Comparison of ENCODE assay signal across 14 mouse cellular contexts in genomic region chr11:50265931-50266330, GRCm38 (mm10). TPM values are rescaled to one million over a fixed set of nuclear protein-coding genes. Genes with fewer than 3 reads are reported as not detected.
DNase-seq lines count a peak whose midpoint lies in the region; ATAC-seq and TF ChIP-seq lines count a peak whose summit lies in the region.
"Had no signal": no experiment of that assay in that cellular context is flagged by ENCODE, and none has a peak within 500 bp of the region (broad histone marks: within the 10 kb centered on the region; RNA-seq: fewer than 3 reads in every experiment).

No protein-coding gene starts in this region.

- no peaks in the 10 kb centered on the region; the same call in 1 of the 2 replicates for H3K4me1 ChIP-seq in liver, adult 2 months (ENCODE audit: control insufficient read depth, insufficient read depth, low read length)
- H3K4me1 ChIP-seq in liver, postnatal 0 days (ENCODE audit: insufficient read depth): no peaks in the 10 kb centered on the region
- no peaks in the 10 kb centered on the region for H3K4me1 ChIP-seq in kidney, embryonic 15.5 days
- H3K4me1 ChIP-seq: hindbrain, embryonic 15.5 days; liver, embryonic 15.5 days had no signal

- TF ChIP-seq POLR2A in liver, adult 2 months (IDR thresholded peaks at IDR 0.05; ENCODE audit: extremely low read depth, insufficient read depth, low read length): no peak

- no peaks in the 10 kb centered on the region; the same call in none of the 2 replicates for H3K79me2 ChIP-seq in liver, adult 2 months (ENCODE audit: control insufficient read depth, insufficient read depth, low read length)

- no peak overlapping the region for H3K9ac ChIP-seq in liver, adult 2 months (ENCODE audit: low read depth, low read length)
- no peak overlapping the region for H3K9ac ChIP-seq in liver, postnatal 0 days (replicated peaks)
- H3K9ac ChIP-seq in kidney, embryonic 15.5 days: no peak overlapping the region
- H3K9ac ChIP-seq: heart, embryonic 13.5 days; hindbrain, embryonic 15.5 days; liver, embryonic 15.5 days had no signal

- no peak for ATAC-seq in liver, postnatal 0 days
- ATAC-seq in kidney, embryonic 15.5 days (replicated peaks; ENCODE audit: low FRiP score): no peak

- H3K27ac ChIP-seq in liver, adult 2 months (replicated peaks; ENCODE audit: insufficient read depth, low read depth, low read length): peak overlapping the region; percentile 25; the same call in 1 of the 2 replicates
- no peak overlapping the region for H3K27ac ChIP-seq in liver, postnatal 0 days (ENCODE audit: low read depth)
- H3K27ac ChIP-seq in kidney, embryonic 15.5 days: 0 out of 2 replicates have a peak overlapping the region, but pooled peaks have one; percentile 37
- H3K27ac ChIP-seq: heart, embryonic 13.5 days; hindbrain, embryonic 15.5 days; liver, embryonic 15.5 days had no signal

- TF ChIP-seq CTCF in liver, adult 2 months (IDR thresholded peaks at IDR 0.05; ENCODE audit: low read depth, low read length): no peak
- TF ChIP-seq CTCF in liver, postnatal 0 days (IDR thresholded peaks at IDR 0.05; ENCODE audit: low read depth): no peak

- WGBS in liver, adult 2 months: 26% methylated on average over 8 of the region's 8 CpGs
- 83% methylated on average over 8 of the region's 8 CpGs for WGBS in liver, postnatal 0 days (ENCODE audit: insufficient replicate concordance)
- WGBS in kidney, embryonic 15.5 days: 84% methylated on average over 8 of the region's 8 CpGs

- no peak for TF ChIP-seq EP300 in liver, postnatal 0 days (IDR thresholded peaks at IDR 0.05; ENCODE audit: low read depth)

- H3K4me2 ChIP-seq in liver, postnatal 0 days (ENCODE audit: low read depth, low read length): no peak overlapping the region
- no peak overlapping the region for H3K4me2 ChIP-seq in kidney, embryonic 15.5 days
- H3K4me2 ChIP-seq: heart, embryonic 13.5 days; hindbrain, embryonic 15.5 days; liver, embryonic 15.5 days had no signal

- H3K9me3 ChIP-seq in liver, postnatal 0 days (ENCODE audit: low read length): no peaks in the 10 kb centered on the region
- H3K9me3 ChIP-seq in kidney, embryonic 15.5 days (replicated peaks): no peaks in the 10 kb centered on the region
- H3K9me3 ChIP-seq: G1E; heart, embryonic 13.5 days; hindbrain, embryonic 15.5 days; liver, embryonic 15.5 days had no signal

- H3K4me3 ChIP-seq in liver, adult 2 months (ENCODE audit: insufficient read depth, low read depth, low read length): no peak overlapping the region
- H3K4me3 ChIP-seq in liver, postnatal 0 days (ENCODE audit: low read depth, low read length): no peak overlapping the region
- no peak overlapping the region for H3K4me3 ChIP-seq in kidney, embryonic 15.5 days (replicated peaks)
- H3K4me3 ChIP-seq: heart, embryonic 13.5 days; hindbrain, embryonic 15.5 days; liver, embryonic 15.5 days had no signal

- H3K27me3 ChIP-seq in liver, adult 2 months (ENCODE audit: control insufficient read depth, insufficient read depth, low read length): no peaks in the 10 kb centered on the region
- no peaks in the 10 kb centered on the region for H3K27me3 ChIP-seq in liver, postnatal 0 days (ENCODE audit: insufficient read depth, low read length)
- H3K27me3 ChIP-seq in kidney, embryonic 15.5 days: no peaks in the 10 kb centered on the region
- H3K27me3 ChIP-seq: heart, embryonic 13.5 days; hindbrain, embryonic 15.5 days; liver, embryonic 15.5 days had no signal

- DNase-seq in adrenal gland, postnatal 25 days: peak; percentile 16
- no peak for DNase-seq in adrenal gland, postnatal 36 days
- DNase-seq in liver, adult 2 months (ENCODE audit: extremely low read depth, low read depth, low spot score): peak; percentile 91
- no peak for DNase-seq in liver, postnatal 0 days
- DNase-seq in lung, postnatal 36 days: peak; percentile 33
- no peak for DNase-seq in urinary bladder, adult 2 months (ENCODE audit: low spot score)
- DNase-seq in adrenal gland, adult 8-10 months: no peak
- DNase-seq: retina, postnatal 1 day; thymus, adult 18-20 months had no signal

- H3K36me3 ChIP-seq in liver, adult 2 months (ENCODE audit: control insufficient read depth, insufficient read depth, low read length): peaks cover 22% of the 10 kb centered on the region
- H3K36me3 ChIP-seq in liver, postnatal 0 days (replicated peaks; ENCODE audit: insufficient read depth, low read length): peaks cover 47% of the 10 kb centered on the region
- peaks cover 65% of the 10 kb centered on the region for H3K36me3 ChIP-seq in kidney, embryonic 15.5 days

RNA-seq across cellular contexts. Expression of gene Maml1, which starts 26.2 kb away (rescaled TPM):
- 28.4 and 29.5 TPM in 2 replicates for total RNA-seq in adrenal gland, postnatal 25 days (2021)
- total RNA-seq in adrenal gland, postnatal 36 days (2021): 10 to 100 TPM; 24.7 to 26.0 TPM
- 3.1 and 4.0 TPM in 2 replicates for total RNA-seq in liver, adult 2 months (2014; rRNA removed)
- 7.2 and 8.3 TPM in 2 replicates for polyA plus RNA-seq in liver, adult 2 months (2012; rRNA removed)
- polyA plus RNA-seq in liver, postnatal 0 days (2015; fragmentation: Nextera tagmentation; extraction: Ambion mirVana): 1.6 TPM in 2 replicates
- polyA plus RNA-seq in kidney, embryonic 15.5 days (2015; fragmentation: Nextera tagmentation; extraction: Ambion mirVana): 5.2 and 5.8 TPM in 2 replicates
- 12.2 and 15.2 TPM in 2 replicates for polyA plus RNA-seq in urinary bladder, adult 2 months (2012; rRNA removed)
- 10 to 100 TPM; 21.2 to 24.5 (median 23.9) TPM for total RNA-seq in adrenal gland, adult 8-10 months (2022)

RNA-seq across cellular contexts. Expression of gene Ltc4s, which starts 27.5 kb away (rescaled TPM):
- 6.2 and 7.5 TPM in 2 replicates for total RNA-seq in adrenal gland, postnatal 25 days (2021)
- total RNA-seq in adrenal gland, postnatal 36 days (2021): 10 to 100 TPM; 10.5 to 23.5 TPM
- 0.27 and 0.28 TPM in 2 replicates for total RNA-seq in liver, adult 2 months (2014; rRNA removed)
- polyA plus RNA-seq in liver, adult 2 months (2012; rRNA removed): 2.1 and 3.2 TPM in 2 replicates
- 0.68 and 0.89 TPM in 2 replicates for polyA plus RNA-seq in liver, postnatal 0 days (2015; fragmentation: Nextera tagmentation; extraction: Ambion mirVana)
- polyA plus RNA-seq in kidney, embryonic 15.5 days (2015; fragmentation: Nextera tagmentation; extraction: Ambion mirVana): 1.4 and 1.9 TPM in 2 replicates
- polyA plus RNA-seq in urinary bladder, adult 2 months (2012; rRNA removed): 16.8 and 36.1 TPM in 2 replicates
- 10 to 100 TPM in 3 of 4 experiments, 1 to 10 TPM in 1; 8.3 to 28.7 (median 11.8) TPM for total RNA-seq in adrenal gland, adult 8-10 months (2022)
- total RNA-seq: G1E had no signal
- polyA plus RNA-seq: G1E had no signal

RNA-seq across cellular contexts. Expression of gene Mgat4b, which starts 55.2 kb away (rescaled TPM):
- total RNA-seq in adrenal gland, postnatal 25 days (2021): 138 and 161 TPM in 2 replicates
- total RNA-seq in adrenal gland, postnatal 36 days (2021): 100 to 1,000 TPM; 116 to 149 TPM
- 9.8 and 16.5 TPM in 2 replicates for total RNA-seq in liver, adult 2 months (2014; rRNA removed)
- 26.3 and 28.8 TPM in 2 replicates for polyA plus RNA-seq in liver, adult 2 months (2012; rRNA removed)
- 17.2 and 18.6 TPM in 2 replicates for polyA plus RNA-seq in liver, postnatal 0 days (2015; fragmentation: Nextera tagmentation; extraction: Ambion mirVana)
- 37.3 and 37.5 TPM in 2 replicates for polyA plus RNA-seq in kidney, embryonic 15.5 days (2015; fragmentation: Nextera tagmentation; extraction: Ambion mirVana)
- 47.4 and 54.3 TPM in 2 replicates for polyA plus RNA-seq in urinary bladder, adult 2 months (2012; rRNA removed)
- 100 to 1,000 TPM; 130 to 232 (median 157) TPM for total RNA-seq in adrenal gland, adult 8-10 months (2022)

RNA-seq across cellular contexts. Expression of gene Sqstm1, which starts 55.3 kb away (rescaled TPM):
- total RNA-seq in adrenal gland, postnatal 25 days (2021): 784 and 1,020 TPM in 2 replicates
- 100 to 1,000 TPM; 862 to 881 TPM for total RNA-seq in adrenal gland, postnatal 36 days (2021)
- total RNA-seq in liver, adult 2 months (2014; rRNA removed): 252 and 333 TPM in 2 replicates
- polyA plus RNA-seq in liver, adult 2 months (2012; rRNA removed): 254 and 299 TPM in 2 replicates
- polyA plus RNA-seq in liver, postnatal 0 days (2015; fragmentation: Nextera tagmentation; extraction: Ambion mirVana): 154 and 172 TPM in 2 replicates
- 233 and 259 TPM in 2 replicates for polyA plus RNA-seq in kidney, embryonic 15.5 days (2015; fragmentation: Nextera tagmentation; extraction: Ambion mirVana)
- 317 and 373 TPM in 2 replicates for polyA plus RNA-seq in urinary bladder, adult 2 months (2012; rRNA removed)
- 1,000 to 10,000 TPM in 1 of 4 experiments, 100 to 1,000 TPM in 3; 798 to 1,098 (median 876) TPM for total RNA-seq in adrenal gland, adult 8-10 months (2022)

RNA-seq across cellular contexts. Expression of gene Canx, which starts 59.5 kb away (rescaled TPM):
- total RNA-seq in adrenal gland, postnatal 25 days (2021): 362 and 433 TPM in 2 replicates
- total RNA-seq in adrenal gland, postnatal 36 days (2021): 100 to 1,000 TPM; 473 to 490 TPM
- total RNA-seq in liver, adult 2 months (2014; rRNA removed): 315 and 350 TPM in 2 replicates
- 58.2 and 73.8 TPM in 2 replicates for polyA plus RNA-seq in liver, adult 2 months (2012; rRNA removed)
- 125 and 130 TPM in 2 replicates for polyA plus RNA-seq in liver, postnatal 0 days (2015; fragmentation: Nextera tagmentation; extraction: Ambion mirVana)
- 372 and 393 TPM in 2 replicates for polyA plus RNA-seq in kidney, embryonic 15.5 days (2015; fragmentation: Nextera tagmentation; extraction: Ambion mirVana)
- polyA plus RNA-seq in urinary bladder, adult 2 months (2012; rRNA removed): 177 and 247 TPM in 2 replicates
- 100 to 1,000 TPM; 459 to 558 (median 506) TPM for total RNA-seq in adrenal gland, adult 8-10 months (2022)

Comparison
In these comparisons a context has a peak if more than half of its experiments do, and no peak if none do; other contexts are left out.
1. DNase-seq: peak in adrenal gland, postnatal 25 days (single experiment), liver, adult 2 months (single experiment) and lung, postnatal 36 days (single experiment); none in adrenal gland, postnatal 36 days (0 of 2), liver, postnatal 0 days (single experiment), urinary bladder, adult 2 months (single experiment) and adrenal gland, adult 8-10 months (single experiment).